Mouse (Mus musculus) heart, adult 9 months (tissue): ENCODE measurements around the gene Kdm2b.
A peak's percentile ranks its signal among the peaks of the same experiment; 100 is the strongest.

Source experiments
- DNase-seq, 2 experiments: peaks; one replicate each; pipeline ENCODE4 v3.0.0; 2022; ENCODE audit warnings: low spot score in 2 of 2

Gene Kdm2b

DNA sequence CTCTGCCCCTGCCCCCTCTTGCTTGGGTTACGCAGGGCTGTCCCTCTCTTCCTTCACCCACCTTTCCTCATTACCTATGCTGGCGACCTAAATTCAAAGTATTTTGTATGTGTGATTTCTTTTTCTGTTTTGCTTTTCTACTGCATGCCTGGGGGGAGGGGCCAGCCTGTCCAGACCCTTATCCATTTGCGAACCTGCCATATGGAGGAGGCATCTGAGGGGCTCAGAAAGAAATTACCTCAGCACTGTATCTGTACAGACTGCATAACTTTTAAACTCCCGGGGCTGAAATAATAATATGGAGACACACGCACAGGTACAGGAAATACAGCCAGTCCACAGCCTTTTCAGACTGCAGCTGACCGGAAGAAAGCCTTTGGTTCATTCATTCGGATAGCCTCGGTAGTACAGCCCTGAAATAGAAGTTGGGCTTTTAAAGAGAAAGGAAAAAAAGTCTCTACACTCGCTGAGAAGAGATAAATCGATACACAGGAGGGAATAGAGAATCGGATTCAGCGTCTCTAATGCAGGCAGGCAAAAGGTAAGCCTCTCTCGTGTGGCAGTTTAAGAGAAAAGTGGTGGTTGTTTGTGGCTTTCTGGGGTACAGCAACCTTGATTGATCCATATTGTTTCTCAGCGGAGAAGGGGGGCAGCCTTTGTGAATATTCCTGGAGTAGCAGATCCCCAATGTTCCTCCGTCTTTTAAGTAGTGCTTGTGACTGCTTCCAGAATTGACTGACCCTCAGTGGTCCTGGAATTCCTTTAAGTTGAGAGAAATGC is at the start of gene Kdm2b:
TSS of gene Kdm2b (minus strand) at position 273 of the 780 bp plus-strand sequence.
- peak in 1 of 2 experiments; percentile 44 for DNase-seq

GRCm38 (mm10) chr5:123039120-123039752 is 49.6 kb upstream of the Kdm2b start:
- DNase-seq = peak; percentile 77 to 80

DNA sequence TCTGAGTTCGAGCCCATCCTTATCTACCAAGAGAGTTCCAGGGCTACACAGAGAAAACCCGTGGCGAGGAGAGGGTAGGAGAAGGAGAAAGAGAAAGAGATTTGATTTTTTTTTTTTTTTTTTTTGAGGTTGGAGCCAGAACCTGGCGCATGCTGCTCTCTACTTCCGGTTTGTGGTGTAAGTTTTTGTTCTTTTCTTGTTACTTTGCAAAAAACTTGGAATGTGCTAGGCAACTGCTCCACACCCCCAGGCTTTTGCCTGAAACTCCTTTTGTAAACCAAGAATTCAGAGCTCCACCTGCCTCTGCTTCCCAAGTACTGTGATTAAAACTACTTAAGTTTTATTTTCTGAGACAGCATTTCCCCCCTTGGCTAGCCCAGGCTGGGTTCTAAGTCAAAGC is 48.5 kb upstream of the Kdm2b start:
- DNase-seq = no peak

GRCm38 (mm10) chr5:123035564-123035963 is 45.9 kb upstream of the Kdm2b start:
- no peak for DNase-seq

DNA sequence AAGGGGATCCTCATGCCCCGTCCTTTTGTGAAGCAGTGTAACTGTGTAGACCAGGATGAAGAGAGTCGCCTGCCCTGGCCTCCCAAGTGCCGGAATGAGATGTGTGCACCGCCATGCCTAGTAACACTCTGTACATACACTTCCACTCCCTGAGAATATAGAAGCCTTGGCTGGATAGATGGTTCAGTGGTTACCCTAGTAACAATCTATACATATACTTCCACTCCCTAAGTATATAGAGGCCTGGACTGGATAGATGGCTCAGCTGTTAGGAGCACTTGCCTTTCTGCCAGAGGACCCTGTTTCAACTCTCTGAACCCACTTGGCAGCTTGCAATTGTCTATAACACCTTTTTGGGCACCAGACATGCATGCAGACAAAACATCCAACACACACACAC is 45.5 kb upstream of the Kdm2b start:
- DNase-seq = no peak

GRCm38 (mm10) chr5:123033646-123034160 is 44.1 kb upstream of the Kdm2b start:
- DNase-seq = no peak

DNA sequence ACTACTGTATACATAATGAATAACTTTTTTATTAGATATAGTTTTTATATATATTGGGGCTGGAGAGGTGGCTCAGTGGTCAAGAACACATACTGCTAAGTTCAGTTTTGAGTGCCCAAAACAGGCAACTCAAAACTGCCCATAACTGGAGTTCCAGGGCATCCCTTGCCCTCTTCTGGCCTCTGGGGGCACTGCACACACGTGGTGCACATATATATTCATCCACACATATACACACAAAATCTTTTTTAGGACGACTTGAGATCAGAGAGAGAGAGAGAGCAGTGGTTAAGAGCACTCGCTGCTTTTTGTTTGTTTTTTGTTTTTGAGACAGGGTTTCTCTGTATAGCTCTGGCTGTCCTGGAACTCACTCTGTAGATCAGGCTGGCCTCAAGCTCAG is 41.7 kb upstream of the Kdm2b start:
- no peak for DNase-seq

DNA sequence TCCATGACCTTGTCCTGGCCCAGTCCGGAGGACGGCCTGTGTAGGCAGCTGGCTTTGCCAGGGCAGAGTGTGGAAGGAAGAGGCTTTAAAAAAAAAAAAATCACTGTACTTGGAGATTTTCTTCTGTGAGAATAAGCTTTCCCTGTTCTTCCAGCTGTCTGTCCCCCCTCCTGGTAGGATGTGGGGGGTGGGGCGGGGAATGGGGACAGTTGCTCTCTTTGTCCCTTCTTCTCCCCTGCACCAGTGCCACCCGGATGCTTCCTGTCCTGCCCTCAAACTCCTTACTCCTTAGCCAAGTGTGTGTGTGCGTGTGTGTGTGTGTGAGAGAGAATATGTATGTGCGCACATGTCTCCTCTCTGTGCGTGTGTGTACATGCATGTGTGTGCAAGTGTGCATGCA is 40.1 kb upstream of the Kdm2b start:
- DNase-seq = no peak

- no peak for DNase-seq
Observed at GRCm38 (mm10) chr5:123027436-123027835, 37.8 kb upstream of the Kdm2b start.

- DNase-seq = no peak
Observed at GRCm38 (mm10) chr5:123026414-123026813, 36.8 kb upstream of the Kdm2b start.

GRCm38 (mm10) chr5:123024965-123025573 is 35.4 kb upstream of the Kdm2b start:
- peak in 1 of 2 experiments; percentile 40 for DNase-seq

GRCm38 (mm10) chr5:123024312-123024711 is 34.7 kb upstream of the Kdm2b start:
- no peak for DNase-seq

GRCm38 (mm10) chr5:123023049-123023448 is 33.4 kb upstream of the Kdm2b start:
- DNase-seq = no peak

DNA sequence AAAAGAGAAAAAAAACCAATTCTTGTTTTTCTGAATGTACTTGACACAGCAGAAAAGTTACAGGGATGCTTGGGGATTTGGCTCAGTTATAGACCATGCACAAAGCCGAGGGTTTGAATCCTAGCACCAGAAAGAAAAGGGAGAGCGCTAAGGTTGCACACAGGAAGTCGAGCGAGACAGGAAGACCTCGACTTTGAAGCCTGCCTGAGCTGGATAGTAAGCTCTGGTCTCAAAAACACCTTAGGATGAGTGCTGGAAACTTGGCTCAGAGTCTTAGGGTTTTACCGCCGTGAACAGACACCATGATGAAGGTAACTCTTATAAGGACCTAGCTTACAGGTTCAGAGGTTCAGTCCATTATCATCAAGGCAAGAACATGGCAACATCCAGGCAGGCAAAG is 31.8 kb upstream of the Kdm2b start:
- DNase-seq = no peak

- no peak for DNase-seq
Observed at GRCm38 (mm10) chr5:123020426-123020825, 30.8 kb upstream of the Kdm2b start.

DNA sequence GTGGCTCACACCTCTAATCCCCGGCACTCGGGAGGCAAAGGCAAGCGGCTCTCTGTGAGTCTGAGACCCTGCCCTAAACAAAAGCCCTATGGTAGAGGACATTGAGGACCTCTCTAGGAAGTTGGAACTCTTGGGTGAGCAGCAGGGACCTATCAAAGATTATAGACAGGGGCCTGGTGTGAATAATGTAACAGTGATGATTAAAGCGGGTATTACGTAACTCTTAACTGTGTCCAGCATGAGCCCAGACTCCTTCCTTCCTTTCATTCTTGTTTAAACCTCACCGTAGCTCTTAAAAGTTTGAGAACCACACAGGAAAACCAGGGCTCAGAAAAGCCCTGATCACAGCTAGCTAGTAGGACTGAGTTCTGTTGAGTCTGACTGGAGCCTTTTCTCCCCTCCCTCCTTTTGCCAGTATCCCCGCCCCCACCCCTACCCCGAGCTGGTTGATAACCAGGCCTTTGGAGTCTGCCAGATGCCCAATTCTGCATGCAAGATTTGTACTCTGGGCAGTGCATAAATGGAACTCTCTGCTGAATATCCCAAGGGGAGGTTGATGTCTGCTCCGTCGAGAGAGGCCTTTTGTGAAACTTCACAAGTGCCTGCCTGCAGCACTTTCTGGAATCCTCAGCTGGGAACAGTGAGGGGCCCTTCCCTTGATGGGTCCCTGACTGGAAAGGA is 29.9 kb upstream of the Kdm2b start:
- DNase-seq = peak; percentile 58 to 69

GRCm38 (mm10) chr5:123017504-123017903 is 27.9 kb upstream of the Kdm2b start:
- DNase-seq = no peak

DNA sequence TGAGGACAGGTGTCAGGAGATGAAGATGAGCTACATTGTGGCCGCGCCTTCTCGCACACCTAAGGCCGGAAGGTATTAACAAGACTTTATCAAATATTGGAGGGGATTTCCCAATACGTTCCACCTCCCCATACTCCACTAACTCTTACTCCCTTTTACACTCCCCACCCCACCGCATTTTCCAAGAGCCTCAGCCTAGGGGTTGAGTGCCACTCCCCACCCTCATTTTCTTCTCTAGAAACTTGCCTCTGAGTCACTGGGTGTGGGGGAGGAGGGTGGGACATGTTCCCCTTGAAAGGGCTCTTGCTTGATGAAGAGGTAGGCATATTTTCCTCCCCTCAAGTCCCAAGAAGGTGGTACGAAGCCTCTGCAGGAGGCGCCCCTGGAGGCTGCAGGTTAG is 26.3 kb upstream of the Kdm2b start:
- no peak for DNase-seq

GRCm38 (mm10) chr5:123014753-123015701 is 25.4 kb upstream of the Kdm2b start, which contains the start of gene Orai1:
TSS of gene Orai1 (plus strand) at chr5:123015074.
- DNase-seq = peak; percentile 98 to 99

DNA sequence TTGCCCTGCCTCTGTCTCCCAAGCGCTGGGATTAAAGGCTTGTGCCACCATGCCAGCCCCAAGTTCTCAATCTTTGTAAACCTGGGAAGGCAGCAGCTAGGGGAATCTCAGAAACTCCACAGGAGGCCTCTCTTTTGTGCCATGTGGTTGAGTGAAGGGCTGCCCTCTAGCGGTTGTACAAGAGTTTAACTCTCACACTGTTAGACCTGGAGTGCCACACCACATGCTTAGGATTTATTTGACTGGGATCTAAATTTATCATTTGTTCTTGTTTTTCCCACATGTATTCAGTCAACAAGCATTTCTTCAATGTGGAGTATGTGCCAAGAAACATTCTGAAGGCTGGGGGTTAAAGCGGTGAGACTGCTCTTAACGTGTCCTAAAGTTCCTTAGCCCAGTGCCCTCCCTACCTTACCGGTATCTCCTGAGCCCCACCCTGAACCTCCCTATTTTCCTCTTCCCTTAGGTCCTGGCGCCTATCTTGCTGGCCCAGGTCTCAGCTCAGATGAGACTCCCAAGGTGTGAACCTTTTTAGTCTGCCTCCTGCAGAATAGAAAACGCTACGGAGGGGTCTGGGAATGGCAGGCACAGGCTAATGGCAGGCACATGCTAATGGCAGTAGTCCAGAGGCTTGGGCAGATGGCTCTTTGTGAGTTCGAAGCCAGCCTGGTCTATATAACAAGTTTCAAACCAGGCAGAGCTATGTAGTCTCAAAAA is 24.1 kb upstream of the Kdm2b start:
- peak; percentile 61 to 69 for DNase-seq
